Mouse (Mus musculus): ENCODE data around the gene Nfia. TPM values are rescaled to one million over a fixed set of nuclear protein-coding genes. Genes with fewer than 3 reads are reported as not detected.

Nfia gene
- polyA plus RNA-seq, 1 experiment, result not detected

GRCm38 (mm10) chr4:98051326-98051725, 278.8 kb downstream of the Nfia start:
- H3K4me3 ChIP-seq (ENCODE audit: insufficient read depth, low read depth, low read length), result no peak overlapping the region
- H3K27ac ChIP-seq (ENCODE audit: insufficient read depth, low read depth, low read length), result no peak overlapping the region
- H3K4me1 ChIP-seq (ENCODE audit: control insufficient read depth, insufficient read depth, low read length), result no peaks in the 10 kb centered on the region
- no peak for TF ChIP-seq CTCF (IDR thresholded peaks at IDR 0.05; ENCODE audit: insufficient read depth, low read depth, low read length)
- 67% methylated on average over 3 of the region's 3 CpGs for WGBS

GRCm38 (mm10) chr4:98055036-98055435, 282.5 kb downstream of the Nfia start:
- Histone ChIP-seq H3K4me1 (ENCODE audit: control insufficient read depth, insufficient read depth, low read length) (no peaks in the 10 kb centered on the region), H3K27ac (ENCODE audit: insufficient read depth, low read depth, low read length) (no peak overlapping the region), H3K4me3 (ENCODE audit: insufficient read depth, low read depth, low read length) (no peak overlapping the region)
- 96% methylated on average over 4 of the region's 4 CpGs for WGBS
- TF ChIP-seq CTCF (IDR thresholded peaks at IDR 0.05; ENCODE audit: insufficient read depth, low read depth, low read length), result no peak
- TF ChIP-seq POLR2A (IDR thresholded peaks at IDR 0.05; ENCODE audit: insufficient read depth, low read depth, low read length), result no peak

GRCm38 (mm10) chr4:98056396-98057020, 284.0 kb downstream of the Nfia start:
- 93% methylated on average over 7 of the region's 7 CpGs for WGBS
- H3K4me1 ChIP-seq (ENCODE audit: control insufficient read depth, insufficient read depth, low read length), result no peaks in the 10 kb centered on the region
- H3K27ac ChIP-seq (ENCODE audit: insufficient read depth, low read depth, low read length), result no peak overlapping the region
- TF ChIP-seq CTCF (IDR thresholded peaks at IDR 0.05; ENCODE audit: insufficient read depth, low read depth, low read length) (no peak), POLR2A (IDR thresholded peaks at IDR 0.05; ENCODE audit: insufficient read depth, low read depth, low read length) (no peak)
- H3K4me3 ChIP-seq (ENCODE audit: insufficient read depth, low read depth, low read length), result no peak overlapping the region

- Histone ChIP-seq H3K4me3 (ENCODE audit: insufficient read depth, low read depth, low read length) (no peak overlapping the region), H3K4me1 (ENCODE audit: control insufficient read depth, insufficient read depth, low read length) (no peaks in the 10 kb centered on the region), H3K27ac (ENCODE audit: insufficient read depth, low read depth, low read length) (no peak overlapping the region)
- no peak for TF ChIP-seq POLR2A (IDR thresholded peaks at IDR 0.05; ENCODE audit: insufficient read depth, low read depth, low read length)
- no peak for TF ChIP-seq CTCF (IDR thresholded peaks at IDR 0.05; ENCODE audit: insufficient read depth, low read depth, low read length)
- WGBS, result 84% methylated on average over 12 of the region's 12 CpGs
Measured at GRCm38 (mm10) chr4:98057246-98057645, 284.7 kb downstream of the Nfia start.

GRCm38 (mm10) chr4:98057721-98058120, 285.2 kb downstream of the Nfia start:
- Histone ChIP-seq H3K27ac (ENCODE audit: insufficient read depth, low read depth, low read length) (no peak overlapping the region), H3K4me1 (ENCODE audit: control insufficient read depth, insufficient read depth, low read length) (no peaks in the 10 kb centered on the region), H3K4me3 (ENCODE audit: insufficient read depth, low read depth, low read length) (no peak overlapping the region)
- TF ChIP-seq CTCF (IDR thresholded peaks at IDR 0.05; ENCODE audit: insufficient read depth, low read depth, low read length) (no peak), POLR2A (IDR thresholded peaks at IDR 0.05; ENCODE audit: insufficient read depth, low read depth, low read length) (no peak)
- WGBS, result 82% methylated on average over 4 of the region's 4 CpGs

- H3K4me1 ChIP-seq (ENCODE audit: control insufficient read depth, insufficient read depth, low read length), result no peaks in the 10 kb centered on the region
- TF ChIP-seq CTCF (IDR thresholded peaks at IDR 0.05; ENCODE audit: insufficient read depth, low read depth, low read length) (no peak), POLR2A (IDR thresholded peaks at IDR 0.05; ENCODE audit: insufficient read depth, low read depth, low read length) (no peak)
- no peak overlapping the region for H3K4me3 ChIP-seq (ENCODE audit: insufficient read depth, low read depth, low read length)
- no peak overlapping the region for H3K27ac ChIP-seq (ENCODE audit: insufficient read depth, low read depth, low read length)
Measured at GRCm38 (mm10) chr4:98058182-98058581, 285.6 kb downstream of the Nfia start.

GRCm38 (mm10) chr4:98060601-98061000, 288.1 kb downstream of the Nfia start:
- no peaks in the 10 kb centered on the region for H3K4me1 ChIP-seq (ENCODE audit: control insufficient read depth, insufficient read depth, low read length)
- TF ChIP-seq POLR2A (IDR thresholded peaks at IDR 0.05; ENCODE audit: insufficient read depth, low read depth, low read length) (no peak), CTCF (IDR thresholded peaks at IDR 0.05; ENCODE audit: insufficient read depth, low read depth, low read length) (no peak)
- 58% methylated on average over 1 of the region's 1 CpGs for WGBS
- no peak overlapping the region for H3K4me3 ChIP-seq (ENCODE audit: insufficient read depth, low read depth, low read length)
- no peak overlapping the region for H3K27ac ChIP-seq (ENCODE audit: insufficient read depth, low read depth, low read length)

GRCm38 (mm10) chr4:98061086-98061485, 288.6 kb downstream of the Nfia start:
- H3K27ac ChIP-seq (ENCODE audit: insufficient read depth, low read depth, low read length), result no peak overlapping the region
- H3K4me1 ChIP-seq (ENCODE audit: control insufficient read depth, insufficient read depth, low read length), result no peaks in the 10 kb centered on the region
- H3K4me3 ChIP-seq (ENCODE audit: insufficient read depth, low read depth, low read length), result no peak overlapping the region
- 90% methylated on average over 1 of the region's 1 CpGs for WGBS
- TF ChIP-seq POLR2A (IDR thresholded peaks at IDR 0.05; ENCODE audit: insufficient read depth, low read depth, low read length), result no peak
- TF ChIP-seq CTCF (IDR thresholded peaks at IDR 0.05; ENCODE audit: insufficient read depth, low read depth, low read length), result no peak

- 90% methylated on average over 3 of the region's 3 CpGs for WGBS
- Histone ChIP-seq H3K27ac (ENCODE audit: insufficient read depth, low read depth, low read length) (no peak overlapping the region), H3K4me3 (ENCODE audit: insufficient read depth, low read depth, low read length) (no peak overlapping the region), H3K4me1 (ENCODE audit: control insufficient read depth, insufficient read depth, low read length) (no peaks in the 10 kb centered on the region)
- TF ChIP-seq CTCF (IDR thresholded peaks at IDR 0.05; ENCODE audit: insufficient read depth, low read depth, low read length) (no peak), POLR2A (IDR thresholded peaks at IDR 0.05; ENCODE audit: insufficient read depth, low read depth, low read length) (no peak)
Measured at GRCm38 (mm10) chr4:98063280-98063679, 290.7 kb downstream of the Nfia start.

- H3K27ac ChIP-seq (ENCODE audit: insufficient read depth, low read depth, low read length), result no peak overlapping the region
- TF ChIP-seq POLR2A (IDR thresholded peaks at IDR 0.05; ENCODE audit: insufficient read depth, low read depth, low read length) (no peak), CTCF (IDR thresholded peaks at IDR 0.05; ENCODE audit: insufficient read depth, low read depth, low read length) (no peak)
- 84% methylated on average over 7 of the region's 7 CpGs for WGBS
Measured at GRCm38 (mm10) chr4:98076106-98076505, 303.6 kb downstream of the Nfia start.

More at GRCm38 (mm10) chr4:98076106-98076505, 303.6 kb downstream of the Nfia start:
- Histone ChIP-seq H3K4me1 (ENCODE audit: control insufficient read depth, insufficient read depth, low read length) (no peaks in the 10 kb centered on the region), H3K4me3 (ENCODE audit: insufficient read depth, low read depth, low read length) (no peak overlapping the region)
